Mouse (Mus musculus) cerebellum, adult 11-12 months (tissue): ENCODE measurements at regions not wholly inside any gene's neighbourhood (a gene's known extent, or its start where the extent isn't known, plus 50 kb on each side); places are given as distances from the start of the nearest gene placed in this dataset.
"Not testable (repeated sequence)": the region's sequence is repeated elsewhere in the genome, so short reads cannot be mapped to it uniquely, and the experiment has no call there.

Experiments
- DNase-seq: peaks from one replicate; pipeline ENCODE4 v3.0.0; 2022

DNA sequence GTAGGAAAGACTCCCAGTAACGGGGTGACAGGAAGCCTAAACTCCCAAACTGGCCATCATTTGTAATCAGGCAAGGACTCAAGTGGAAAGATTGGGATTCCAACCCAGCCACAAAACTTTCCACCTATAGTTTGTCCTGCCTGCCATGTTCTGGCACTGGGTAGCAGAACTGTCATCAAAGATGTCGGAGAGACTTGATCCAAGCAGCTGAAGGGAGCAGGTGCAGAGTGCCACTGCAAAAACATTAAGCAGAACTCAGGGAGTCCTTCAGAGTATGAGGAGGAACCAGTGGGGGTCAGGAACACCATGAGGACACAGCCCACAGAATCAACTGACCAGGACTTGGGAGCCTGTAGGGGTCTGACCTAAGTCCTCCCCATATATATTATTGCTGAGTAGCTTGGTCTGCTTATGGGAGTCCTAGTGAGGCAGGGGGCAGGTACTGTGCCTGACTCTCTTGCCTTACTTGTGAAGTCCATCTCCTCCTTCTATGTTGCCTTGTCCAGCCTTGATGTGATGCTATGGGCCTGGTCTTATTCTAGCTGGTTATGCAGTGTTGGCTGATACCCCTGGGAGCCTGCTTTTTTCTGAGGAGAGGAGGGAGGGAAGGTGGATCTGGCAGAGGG lies 323.5 kb downstream of the Arl4a start:
- DNase-seq = no peak

DNA sequence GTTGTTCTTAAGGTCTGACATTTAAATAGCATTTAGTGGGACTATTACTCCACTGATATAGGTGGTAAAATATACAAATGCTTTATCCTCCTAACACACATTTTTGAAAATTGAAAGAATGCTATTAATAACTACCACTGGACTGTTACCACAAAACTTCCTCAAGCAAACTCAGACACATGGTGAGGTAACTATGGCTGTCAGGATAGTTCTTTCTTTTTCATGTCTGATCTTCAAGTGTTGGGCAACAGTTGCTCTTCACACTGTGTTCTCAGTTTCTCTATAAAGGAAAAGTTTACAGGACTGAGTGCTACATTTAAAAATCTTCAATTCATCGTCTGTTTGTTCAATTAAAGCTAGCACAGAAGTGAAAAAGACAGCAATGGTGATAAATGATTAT lies 326.0 kb downstream of the Arl4a start:
- no peak for DNase-seq

DNA sequence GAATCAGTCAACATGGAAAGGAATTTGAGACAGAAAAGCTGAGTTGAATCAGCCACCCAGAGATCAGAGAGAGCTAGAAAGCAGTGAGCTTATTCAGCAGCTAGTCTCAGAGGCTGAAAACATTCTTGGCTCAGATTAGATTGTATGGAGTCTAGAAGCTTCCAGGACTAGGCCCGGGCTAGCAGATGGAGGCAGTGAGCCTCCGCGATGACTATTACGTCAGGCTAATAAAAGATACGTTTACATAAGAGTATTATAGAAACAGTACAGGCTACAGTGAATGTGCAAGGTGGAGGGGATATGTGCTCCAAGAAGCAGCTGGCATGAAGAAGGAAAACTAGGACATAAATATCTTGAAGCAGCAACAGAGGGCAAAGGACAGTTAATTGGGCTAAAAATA lies 328.0 kb downstream of the Arl4a start:
- no peak for DNase-seq

DNA sequence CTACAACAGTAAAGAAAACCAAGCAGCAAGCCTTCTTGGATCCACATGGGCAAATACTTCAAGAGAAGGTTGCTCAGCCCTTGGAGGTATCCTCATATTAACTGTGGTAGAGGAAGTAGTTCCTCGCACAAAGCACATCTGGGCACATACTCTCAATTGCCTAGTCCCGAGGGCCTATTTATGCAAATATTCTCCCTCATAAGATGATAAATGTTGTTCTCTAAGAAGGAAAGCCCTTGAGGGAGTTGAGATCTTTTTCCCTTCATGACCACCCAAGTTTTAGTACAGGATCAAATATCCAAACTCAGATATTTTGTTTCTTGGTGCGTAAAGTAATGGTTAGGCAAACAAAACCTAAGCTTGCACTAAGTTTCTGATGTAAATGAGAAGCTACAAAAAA lies 340.6 kb downstream of the Arl4a start:
- no peak for DNase-seq

DNA sequence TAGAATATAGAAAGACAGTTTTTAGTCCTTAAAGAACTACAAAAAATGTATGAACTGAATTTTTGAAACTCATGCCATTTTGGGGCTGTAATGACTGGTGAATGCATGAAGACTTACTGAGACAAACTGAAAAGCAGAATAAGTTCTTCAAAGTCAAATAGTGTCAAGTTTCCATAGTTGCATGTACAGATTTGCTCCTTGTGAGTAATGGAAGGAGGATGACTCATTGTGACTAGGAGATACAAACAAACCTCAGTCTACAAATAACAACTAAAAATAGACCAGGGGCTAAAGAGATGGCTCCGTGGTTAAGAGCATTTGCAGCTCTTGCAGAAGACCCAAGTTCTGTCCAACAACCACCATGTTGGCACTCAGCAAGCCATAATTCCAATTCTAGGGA lies 342.5 kb downstream of the Arl4a start:
- DNase-seq = no peak

DNA sequence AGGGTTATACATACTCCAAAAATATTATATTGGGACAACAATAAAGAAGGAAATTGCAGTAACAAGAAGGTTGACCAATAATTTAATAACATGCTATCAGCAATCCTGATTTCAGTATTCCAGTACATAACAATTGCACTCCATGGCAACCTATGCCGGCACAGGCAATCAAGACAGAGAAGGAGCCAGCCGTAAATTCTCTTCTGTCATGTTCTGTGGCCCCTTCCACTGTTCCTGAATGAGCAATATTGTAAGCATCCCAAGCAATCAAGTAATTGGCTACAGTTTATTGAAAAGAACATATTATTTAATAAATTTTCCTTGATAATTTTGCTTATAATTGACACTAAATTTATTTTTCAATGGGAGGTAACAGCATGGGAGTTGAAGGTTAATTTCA lies 345.8 kb downstream of the Arl4a start:
- no peak for DNase-seq

DNA sequence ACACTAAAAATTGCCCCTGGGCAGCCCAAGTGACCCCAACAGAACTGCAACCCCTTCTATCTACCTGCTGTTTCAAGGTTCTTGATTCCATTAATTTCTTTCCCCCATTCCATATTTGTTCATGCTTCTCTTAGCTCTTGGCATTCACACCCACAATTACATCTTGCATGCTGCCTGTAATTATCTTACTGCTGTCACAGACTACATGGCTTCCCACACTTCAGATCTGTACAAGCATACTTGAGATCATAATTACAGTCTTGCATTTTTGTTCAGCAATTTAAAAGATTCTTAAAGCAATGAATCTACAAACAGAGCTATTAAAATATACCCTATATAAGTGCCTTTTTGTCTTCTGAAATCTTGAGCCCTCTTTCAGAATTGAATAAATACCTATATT lies 352.4 kb downstream of the Arl4a start:
- DNase-seq = no peak

DNA sequence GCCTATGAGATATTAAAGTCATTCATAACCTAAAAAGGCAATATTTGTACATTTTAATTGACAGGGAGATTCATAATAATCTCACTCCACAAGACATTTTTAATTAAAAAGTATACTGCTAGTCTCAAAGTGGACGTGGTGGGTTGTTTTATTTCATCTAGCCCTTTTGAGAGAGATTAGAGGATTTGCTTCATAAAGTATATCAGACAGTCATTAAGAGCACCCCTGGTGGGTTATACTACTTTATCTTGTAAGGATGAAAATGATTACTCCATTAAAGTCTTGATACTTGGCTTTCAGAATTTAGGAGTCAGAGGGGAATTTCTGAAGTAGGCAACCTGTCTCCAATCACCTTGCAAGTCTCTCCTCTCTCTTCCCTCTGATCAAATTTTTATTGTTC lies 355.7 kb downstream of the Arl4a start:
- no peak for DNase-seq

DNA sequence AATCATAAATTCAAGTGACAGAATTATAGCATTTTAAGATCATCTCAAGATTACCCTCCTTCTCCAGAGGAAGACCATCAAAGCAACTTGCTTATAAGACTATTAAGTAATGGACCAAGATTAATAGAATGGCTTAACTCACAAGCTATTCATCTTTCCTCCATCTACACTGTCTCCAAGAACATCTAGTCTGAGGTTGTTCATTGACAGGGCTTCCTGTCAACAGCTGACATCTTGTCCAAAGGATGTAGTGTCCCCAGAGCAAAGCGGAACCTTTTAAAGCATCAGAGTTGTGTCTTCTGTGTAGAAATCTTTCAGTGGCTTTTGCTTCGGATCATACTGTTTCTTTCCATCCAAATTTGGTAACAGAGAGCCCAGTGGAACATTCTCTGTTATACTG lies 362.2 kb downstream of the Arl4a start:
- DNase-seq = no peak

DNA sequence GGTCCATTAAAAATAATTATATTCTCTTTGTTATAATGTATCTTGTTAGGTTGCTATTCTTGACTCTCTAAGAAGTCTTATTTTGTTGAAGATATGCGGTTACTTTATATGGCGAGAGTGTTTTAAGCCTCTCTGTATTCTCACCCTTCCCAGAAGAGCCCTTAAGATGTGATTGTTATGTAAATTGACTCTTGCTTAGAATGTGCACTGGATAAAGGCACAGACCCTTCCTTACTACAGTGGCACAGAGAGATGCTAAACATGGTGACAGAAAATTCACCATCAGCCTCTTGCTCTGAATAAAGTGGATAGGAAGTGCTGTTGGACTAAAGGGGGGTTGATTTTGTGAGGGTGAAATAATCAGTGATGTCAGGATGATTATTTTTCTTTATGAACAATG lies 370.1 kb downstream of the Arl4a start:
- DNase-seq = no peak

DNA sequence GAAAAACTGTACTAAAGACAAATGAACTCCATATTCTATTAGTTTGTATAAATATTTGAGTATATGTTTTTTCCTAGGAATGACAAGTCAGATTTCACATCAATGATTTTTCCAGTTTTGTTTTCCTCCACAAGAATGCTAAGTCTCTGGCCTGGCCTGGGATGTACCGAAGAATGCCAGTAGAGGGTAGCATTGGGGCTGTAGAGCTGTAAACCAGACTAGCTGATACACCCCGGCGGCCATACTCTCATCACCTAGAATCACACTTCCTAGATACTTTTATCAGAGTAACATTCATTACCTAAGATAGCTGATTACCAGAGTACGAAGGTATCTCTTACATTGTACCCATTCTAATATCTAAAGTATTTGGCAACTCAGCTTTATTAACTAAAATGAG lies 372.4 kb downstream of the Arl4a start:
- no peak for DNase-seq

DNA sequence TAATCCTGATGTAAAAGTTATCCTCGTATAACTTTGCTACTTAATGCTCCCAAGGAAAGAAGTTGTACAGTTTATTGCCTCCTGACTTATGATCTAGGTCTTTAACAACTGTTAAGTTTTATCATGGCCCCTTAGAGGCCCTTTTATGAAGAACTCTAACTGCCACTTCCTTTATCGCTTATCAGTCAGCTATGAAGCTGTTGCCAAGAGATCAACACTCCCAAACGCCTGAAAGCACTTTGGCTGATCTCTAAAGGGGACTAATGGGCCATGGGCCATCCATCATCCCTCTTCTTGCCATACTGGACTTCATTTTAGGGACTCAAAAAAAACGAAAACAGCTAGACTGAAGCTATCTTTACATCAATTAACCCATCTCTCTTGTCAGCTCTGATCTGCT lies 377.4 kb downstream of the Arl4a start:
- DNase-seq = no peak

DNA sequence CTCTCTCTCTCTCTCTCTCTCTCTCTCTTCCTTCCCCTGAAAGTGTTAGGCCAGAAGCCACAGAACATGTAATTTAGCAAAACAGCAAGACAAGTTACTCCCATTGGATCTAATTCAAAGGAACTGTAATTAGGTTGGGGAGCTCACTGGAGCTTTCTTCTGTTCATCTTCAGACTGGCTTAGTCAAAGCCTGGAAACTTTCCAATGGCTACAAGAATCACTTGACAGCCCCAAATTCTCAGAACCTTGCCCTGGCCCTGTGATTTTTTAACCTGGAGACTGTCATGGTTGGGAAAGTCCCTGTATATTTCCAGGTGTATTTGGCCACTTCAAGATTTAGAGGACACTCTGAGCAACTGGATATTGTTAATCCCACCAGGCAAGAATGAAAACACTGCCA lies 381.2 kb downstream of the Arl4a start:
- DNase-seq = no peak

DNA sequence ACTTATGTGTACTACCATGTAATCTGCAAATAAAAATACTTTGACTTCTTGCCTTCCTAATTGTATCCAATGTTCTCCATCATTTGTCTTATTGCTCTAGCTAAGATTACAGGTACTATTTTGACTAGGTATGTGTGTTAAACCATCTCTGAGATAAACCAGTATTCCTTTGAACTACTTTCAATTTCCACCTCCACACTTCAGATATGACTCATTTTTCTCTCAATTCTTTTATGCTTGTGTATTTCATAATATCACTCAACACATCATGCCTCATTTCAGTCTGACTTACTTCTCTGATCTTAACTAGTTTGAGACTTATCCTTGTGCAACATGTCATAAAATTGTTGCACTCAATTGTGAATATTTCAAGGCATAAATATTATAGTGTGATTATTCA lies 388.9 kb downstream of the Arl4a start:
- no peak for DNase-seq

DNA sequence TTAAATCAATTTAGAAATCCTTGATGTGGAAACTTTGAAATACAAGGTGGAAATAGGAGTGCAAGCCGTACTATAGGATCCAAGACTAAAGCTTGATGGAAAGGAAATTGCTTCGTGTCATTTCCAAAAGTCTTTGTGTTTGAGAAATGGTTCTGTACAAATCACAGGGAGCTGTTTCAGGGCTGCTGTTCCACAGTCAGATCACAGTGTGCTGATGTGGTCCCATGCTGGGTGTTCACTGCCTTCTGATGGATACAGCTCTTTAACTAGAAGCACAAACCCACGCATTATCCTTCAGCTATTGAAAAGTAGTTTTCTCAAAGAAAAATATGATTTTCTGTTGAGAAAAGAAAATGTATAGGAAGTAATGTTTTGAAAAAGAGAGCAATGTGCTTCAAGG lies 391.3 kb downstream of the Arl4a start:
- DNase-seq = no peak

DNA sequence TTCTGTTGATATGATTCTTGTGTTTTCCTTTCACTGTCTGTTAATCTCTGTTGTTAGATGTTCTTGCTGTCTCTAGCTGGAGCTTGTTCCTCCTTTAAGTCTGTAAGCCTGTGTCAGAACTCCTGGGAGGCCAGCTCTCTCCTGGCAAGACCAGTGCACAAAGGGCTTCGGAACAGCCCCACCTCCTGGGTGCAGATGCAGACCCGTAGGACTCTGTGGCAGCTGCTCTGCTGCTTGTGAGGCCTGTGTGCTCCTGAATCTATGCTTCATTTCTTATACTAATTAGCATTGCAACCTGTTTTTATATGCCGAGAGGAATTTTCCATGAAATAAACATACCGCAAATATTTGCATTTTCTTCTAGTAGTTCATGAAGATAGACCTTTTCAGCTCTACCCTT lies 392.2 kb downstream of the Arl4a start:
- no peak for DNase-seq

DNA sequence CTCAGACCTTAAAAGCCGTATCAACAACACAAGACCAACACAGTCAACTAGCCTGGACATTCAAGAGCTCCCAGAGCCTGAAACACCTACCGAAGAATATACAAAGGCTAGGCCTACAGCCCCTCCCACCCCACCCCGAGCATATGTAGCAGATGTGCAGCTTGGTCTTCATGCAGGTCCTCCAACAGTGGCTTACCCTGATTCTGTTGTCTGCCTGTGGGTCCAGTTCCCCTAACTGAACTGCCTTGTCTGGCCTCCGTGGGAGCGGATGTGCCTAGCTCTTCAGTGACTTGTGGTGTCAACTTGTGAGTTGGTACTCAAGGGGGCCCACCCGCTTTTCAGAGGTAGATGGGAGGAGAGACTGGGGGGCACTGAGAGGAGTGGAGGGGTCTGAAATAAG lies 398.6 kb downstream of the Arl4a start:
- no peak for DNase-seq

DNA sequence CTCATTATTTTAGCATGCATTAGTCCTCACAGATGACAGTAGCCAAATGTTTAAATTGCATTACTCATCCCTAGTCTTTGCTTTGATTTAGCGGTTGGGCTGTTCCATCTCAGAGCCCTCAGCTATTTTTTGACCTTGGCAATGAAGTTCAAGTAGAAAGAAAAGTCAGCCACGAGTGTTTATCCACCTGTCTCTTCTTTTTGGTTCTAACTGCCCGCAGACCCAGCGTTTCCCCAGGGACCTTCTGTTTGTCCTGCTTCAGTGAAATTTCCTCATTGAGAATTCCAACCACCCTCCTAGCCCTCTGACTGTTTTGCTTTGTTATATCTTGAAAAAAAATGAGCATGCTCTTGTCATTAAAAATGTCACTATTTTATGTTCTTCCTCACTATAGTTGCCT lies 403.5 kb downstream of the Arl4a start:
- no peak for DNase-seq

DNA sequence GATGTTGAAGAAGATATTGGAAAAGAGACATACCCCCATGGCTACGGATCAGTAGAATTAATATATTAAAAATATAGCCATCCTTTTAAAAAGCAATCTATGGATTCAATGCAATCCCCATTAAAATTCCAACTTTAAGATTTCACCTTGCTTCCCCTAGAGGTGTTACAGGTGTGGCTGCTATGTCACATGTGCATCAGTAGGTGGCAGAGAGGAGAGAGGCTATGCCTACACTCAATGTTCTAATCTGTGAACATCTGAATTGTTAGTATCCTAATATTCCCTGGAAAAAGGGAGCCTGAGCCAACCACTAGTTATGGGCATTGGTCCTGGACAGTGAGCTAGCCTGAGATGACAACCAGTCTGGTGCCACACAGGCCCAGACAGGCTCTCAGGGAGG lies 416.6 kb downstream of the Arl4a start:
- no peak for DNase-seq

DNA sequence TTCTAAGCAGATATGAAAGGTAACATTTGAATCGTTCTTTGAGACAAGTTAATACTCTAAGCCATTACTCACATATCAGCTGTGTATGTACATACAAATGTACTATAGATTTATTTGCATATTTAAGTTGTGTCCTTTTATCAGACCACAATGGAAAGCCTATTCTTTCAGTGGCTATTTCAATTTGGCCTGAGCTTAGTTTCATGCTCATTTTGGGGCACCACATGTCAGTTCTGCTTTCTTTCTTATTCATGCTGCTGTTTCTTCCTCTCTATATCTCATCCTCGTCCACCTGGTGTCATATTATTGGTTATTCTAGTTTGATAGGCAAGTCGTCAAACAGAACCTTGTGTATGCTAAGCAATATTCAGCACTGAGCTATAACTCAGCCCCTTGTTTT lies 432.5 kb downstream of the Arl4a start:
- no peak for DNase-seq

DNA sequence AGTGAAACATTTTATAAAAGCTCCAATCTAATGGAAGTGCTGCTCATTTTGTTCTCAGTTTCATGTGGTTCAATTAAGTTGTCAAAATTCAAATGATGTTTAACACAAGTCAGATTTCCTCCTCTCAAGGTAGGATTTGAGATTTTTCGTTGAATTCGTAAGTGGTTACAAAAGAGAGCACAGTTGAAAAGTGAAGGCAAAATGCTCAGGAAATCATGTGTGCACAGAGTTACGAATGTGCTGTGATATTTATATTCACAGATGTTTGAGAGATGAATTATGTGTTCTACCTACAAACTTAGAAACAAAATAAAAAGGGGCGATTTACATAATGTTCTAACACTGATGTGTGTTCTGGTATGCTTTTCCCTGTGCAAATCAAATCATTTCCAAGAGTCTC lies 433.1 kb downstream of the Arl4a start:
- DNase-seq = no peak

DNA sequence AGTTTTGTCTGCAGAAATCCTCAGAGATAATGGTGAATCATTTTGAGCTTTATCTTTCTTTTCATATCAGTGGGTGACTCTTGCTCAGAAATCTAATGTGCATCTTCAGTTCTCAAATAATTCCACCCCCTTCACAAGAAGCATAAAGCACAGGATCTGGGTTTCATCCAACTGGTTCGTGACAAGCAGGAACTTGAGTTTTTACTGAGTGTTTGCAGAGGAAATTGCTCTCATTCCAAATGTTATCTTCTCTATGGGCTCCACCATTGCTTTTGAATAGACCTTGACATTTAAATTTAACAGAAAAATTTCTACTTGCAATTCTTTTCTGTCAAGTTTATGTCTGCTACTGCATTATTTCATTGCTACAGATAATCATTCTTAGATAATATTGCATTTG lies 443.1 kb downstream of the Arl4a start:
- DNase-seq = no peak

DNA sequence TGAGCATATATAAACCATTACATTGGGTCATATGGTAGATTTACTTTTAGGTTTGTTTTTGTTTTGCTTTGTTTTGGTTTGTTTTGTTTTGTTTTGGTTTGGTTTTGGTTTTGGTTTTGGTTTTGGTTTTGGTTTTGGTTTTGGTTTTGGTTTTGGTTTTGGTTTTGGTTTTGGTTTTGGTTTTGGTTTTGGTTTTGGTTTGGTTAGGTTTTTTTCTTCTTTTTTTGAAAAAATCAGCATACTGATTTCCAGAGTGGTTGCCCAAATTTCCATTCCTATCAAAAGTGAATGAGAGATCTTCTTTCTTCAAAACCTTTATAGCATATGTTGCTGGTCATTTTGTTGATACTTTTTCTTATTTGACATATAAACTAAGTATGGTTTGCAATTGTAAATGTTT lies 444.0 kb downstream of the Arl4a start:
- not testable (repeated sequence) for DNase-seq

DNA sequence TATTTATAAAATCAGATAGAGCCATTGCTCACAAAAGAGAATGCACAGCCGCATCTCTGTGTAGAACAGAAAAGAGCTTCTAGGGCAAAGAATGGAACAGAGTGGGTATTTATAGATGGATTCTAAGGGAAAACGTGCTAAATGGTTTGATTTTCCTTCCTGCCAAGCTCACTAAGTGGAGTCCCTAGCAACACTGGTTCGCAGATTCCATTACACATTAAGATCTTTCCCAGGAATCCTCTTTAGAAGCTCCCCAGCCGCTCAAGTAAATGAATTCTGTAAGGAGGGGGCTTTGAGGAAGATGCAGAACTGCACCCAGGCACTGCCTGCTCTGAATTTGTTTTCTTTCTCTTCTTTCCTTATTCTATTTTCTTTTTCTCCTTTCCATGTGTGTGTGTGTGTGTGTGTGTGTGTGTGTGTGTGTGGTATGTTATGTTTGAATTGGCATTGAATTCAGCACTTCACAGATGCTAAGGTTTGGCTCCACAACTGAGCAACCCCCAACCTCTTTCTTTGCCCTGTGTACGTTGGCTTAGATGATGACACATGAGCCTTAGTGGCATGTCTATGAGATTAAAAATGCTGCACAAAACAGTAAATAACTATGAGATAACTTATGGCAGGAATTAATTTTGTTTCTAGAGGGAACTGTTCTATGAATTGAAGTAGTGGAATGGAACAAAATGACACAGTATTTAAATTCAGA lies 450.5 kb downstream of the Arl4a start:
- no peak for DNase-seq

DNA sequence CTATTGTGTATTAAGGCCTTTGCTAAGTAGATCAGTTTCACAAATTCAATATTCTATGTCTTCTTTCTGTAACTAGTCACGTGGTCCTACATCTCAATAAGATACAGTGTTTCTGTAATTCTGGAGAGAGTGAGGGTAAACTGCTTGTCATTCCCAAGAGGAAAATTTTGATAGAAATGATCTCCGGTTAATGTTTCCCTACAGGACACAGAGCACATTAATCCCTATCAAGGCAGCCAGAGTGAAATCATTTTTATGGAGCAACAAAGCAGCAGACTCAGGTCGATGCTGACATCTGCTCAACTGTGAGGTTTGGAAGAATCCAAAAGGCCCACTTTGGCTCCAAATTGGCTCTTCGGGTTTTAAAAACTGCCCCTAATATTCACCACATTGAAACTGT lies 451.7 kb downstream of the Arl4a start:
- DNase-seq = no peak
